ENCODE assay signal across 8 mouse cellular contexts in genomic region chr7:73533457-73533856, GRCm38 (mm10). TPM values are rescaled to one million over a fixed set of nuclear protein-coding genes. Genes with fewer than 3 reads are reported as not detected.
A peak's percentile ranks its signal among the peaks of the same experiment; 100 is the strongest.
DNase-seq lines count a peak whose midpoint lies in the region; ATAC-seq lines count a peak whose summit lies in the region.

No protein-coding gene starts in this region.

- no peak for ATAC-seq in midbrain, embryonic 12.5 days (ENCODE audit: low FRiP score, low read depth)
- ATAC-seq in midbrain, embryonic 11.5 days (ENCODE audit: low FRiP score): no peak
- ATAC-seq in intestine, embryonic 14.5 days (replicated peaks; ENCODE audit: low FRiP score, low TSS enrichment, low read depth): no peak
- ATAC-seq in stomach, embryonic 14.5 days (ENCODE audit: insufficient number of reproducible peaks, insufficient read depth, low FRiP score, low read depth): no peak

- no peaks in the 10 kb centered on the region for H3K9me3 ChIP-seq in midbrain, embryonic 12.5 days
- no peaks in the 10 kb centered on the region for H3K9me3 ChIP-seq in midbrain, embryonic 11.5 days (ENCODE audit: control insufficient read depth, low read length)
- H3K9me3 ChIP-seq in intestine, embryonic 14.5 days (ENCODE audit: control insufficient read depth, low read length): no peaks in the 10 kb centered on the region
- H3K9me3 ChIP-seq in stomach, embryonic 14.5 days (ENCODE audit: control insufficient read depth, low read depth, low read length): no peaks in the 10 kb centered on the region

- peaks cover 42% of the 10 kb centered on the region for H3K4me1 ChIP-seq in midbrain, embryonic 12.5 days
- H3K4me1 ChIP-seq in midbrain, embryonic 11.5 days (ENCODE audit: control insufficient read depth, insufficient read depth, low read length): peaks cover 9% of the 10 kb centered on the region; the same call in 1 of the 2 replicates
- peaks cover 35% of the 10 kb centered on the region for H3K4me1 ChIP-seq in intestine, embryonic 14.5 days (replicated peaks; ENCODE audit: control insufficient read depth, insufficient read depth, low read length)
- H3K4me1 ChIP-seq in stomach, embryonic 14.5 days (ENCODE audit: control insufficient read depth, insufficient read depth, low read length): peaks cover 35% of the 10 kb centered on the region

- H3K4me2 ChIP-seq in midbrain, embryonic 12.5 days (replicated peaks): no peak overlapping the region
- H3K4me2 ChIP-seq in midbrain, embryonic 11.5 days: no peak overlapping the region
- no peak overlapping the region for H3K4me2 ChIP-seq in intestine, embryonic 14.5 days (ENCODE audit: low read length)
- H3K4me2 ChIP-seq in stomach, embryonic 14.5 days (replicated peaks; ENCODE audit: low read depth, low read length): 0 out of 2 replicates have a peak overlapping the region, but pooled peaks have one; percentile 2

- intact Hi-C loops in gastrocnemius, postnatal 36 days (cut with DNase I): no loop called here

- no peak overlapping the region for H3K4me3 ChIP-seq in midbrain, embryonic 12.5 days
- no peak overlapping the region for H3K4me3 ChIP-seq in midbrain, embryonic 11.5 days (ENCODE audit: low read depth, low read length)
- no peak overlapping the region for H3K4me3 ChIP-seq in intestine, embryonic 14.5 days (ENCODE audit: low read depth, low read length)
- no peak overlapping the region for H3K4me3 ChIP-seq in stomach, embryonic 14.5 days (ENCODE audit: low read depth, low read length)

- no peak overlapping the region for H3K9ac ChIP-seq in midbrain, embryonic 12.5 days (replicated peaks)
- H3K9ac ChIP-seq in midbrain, embryonic 11.5 days (ENCODE audit: low read length): no peak overlapping the region
- H3K9ac ChIP-seq in intestine, embryonic 14.5 days (ENCODE audit: low read length): no peak overlapping the region
- 0 out of 2 replicates have a peak overlapping the region, but pooled peaks have one; percentile 11 for H3K9ac ChIP-seq in stomach, embryonic 14.5 days (replicated peaks; ENCODE audit: low read depth, low read length)

- peak overlapping the region; percentile 22 for H3K27ac ChIP-seq in midbrain, embryonic 12.5 days (replicated peaks)
- H3K27ac ChIP-seq in midbrain, embryonic 11.5 days (ENCODE audit: low read depth, low read length): no peak overlapping the region
- peak overlapping the region; percentile 69 for H3K27ac ChIP-seq in intestine, embryonic 14.5 days (ENCODE audit: low read depth)
- peak overlapping the region; percentile 22; the same call in 1 of the 2 replicates for H3K27ac ChIP-seq in stomach, embryonic 14.5 days (ENCODE audit: low read length)

- 73% methylated on average over 2 of the region's 2 CpGs for WGBS in midbrain, embryonic 12.5 days
- 64% methylated on average over 2 of the region's 2 CpGs for WGBS in midbrain, embryonic 11.5 days
- WGBS in intestine, embryonic 14.5 days: 46% methylated on average over 2 of the region's 2 CpGs
- WGBS in stomach, embryonic 14.5 days: 53% methylated on average over 2 of the region's 2 CpGs

- no peaks in the 10 kb centered on the region for H3K27me3 ChIP-seq in midbrain, embryonic 12.5 days
- H3K27me3 ChIP-seq in midbrain, embryonic 11.5 days (ENCODE audit: control insufficient read depth, insufficient read depth, low read length): no peaks in the 10 kb centered on the region
- H3K27me3 ChIP-seq in intestine, embryonic 14.5 days (replicated peaks; ENCODE audit: control insufficient read depth, insufficient read depth, low read length): no peaks in the 10 kb centered on the region
- H3K27me3 ChIP-seq in stomach, embryonic 14.5 days (ENCODE audit: control insufficient read depth, insufficient read depth, low read length): no peaks in the 10 kb centered on the region

- 0 out of 2 replicates have a peak, but pooled peaks cover 3% of the 10 kb centered on the region for H3K36me3 ChIP-seq in midbrain, embryonic 12.5 days
- H3K36me3 ChIP-seq in midbrain, embryonic 11.5 days (ENCODE audit: control insufficient read depth, insufficient read depth, low read length): no peaks in the 10 kb centered on the region; the same call in 1 of the 2 replicates
- H3K36me3 ChIP-seq in intestine, embryonic 14.5 days (ENCODE audit: control insufficient read depth, insufficient read depth, low read length): peaks cover 32% of the 10 kb centered on the region
- peaks cover 13% of the 10 kb centered on the region for H3K36me3 ChIP-seq in stomach, embryonic 14.5 days (ENCODE audit: control insufficient read depth, insufficient read depth, low read length)

- peak; percentile 57 for DNase-seq in adrenal gland, postnatal 14 days
- DNase-seq in adrenal gland, adult 18-20 months (ENCODE audit: low spot score in 2 of 2): no peak
- no peak for DNase-seq in midbrain, embryonic 11.5 days (ENCODE audit: low spot score, missing footprints)
- no peak for DNase-seq in intestine, embryonic 14.5 days (ENCODE audit: low spot score)
- DNase-seq in gastrocnemius, postnatal 36 days: no peak
- no peak for DNase-seq in layer of hippocampus, postnatal 25 days (ENCODE audit: extremely low spot score in 1 of 2, low spot score in 1 of 2)

RNA-seq across cellular contexts. Expression of gene Chd2, which starts 8.2 kb away (rescaled TPM):
- 45.1 and 52.8 TPM in 2 replicates for total RNA-seq in adrenal gland, postnatal 14 days (2021)
- 10 to 100 TPM; 35.5 to 35.8 TPM for total RNA-seq in adrenal gland, adult 18-20 months (2021)
- polyA plus RNA-seq in midbrain, embryonic 12.5 days (2016; fragmentation: Nextera tagmentation; extraction: Ambion mirVana): 54.8 and 61.4 TPM in 2 replicates
- 41.7 and 42.6 TPM in 2 replicates for polyA plus RNA-seq in midbrain, embryonic 11.5 days (2014; fragmentation: Nextera tagmentation; extraction: Ambion mirVana)
- polyA plus RNA-seq in intestine, embryonic 14.5 days (2014; fragmentation: Nextera tagmentation; extraction: Ambion mirVana): 50.5 and 68.2 TPM in 2 replicates
- 71.0 and 77.2 TPM in 2 replicates for polyA plus RNA-seq in stomach, embryonic 14.5 days (2014; fragmentation: Nextera tagmentation; extraction: Ambion mirVana)
- total RNA-seq in gastrocnemius, postnatal 36 days (2021): 10 to 100 TPM; 22.4 to 39.9 TPM
- 10 to 100 TPM; 44.2 to 53.1 TPM for total RNA-seq in layer of hippocampus, postnatal 25 days (2021)
